Mouse (Mus musculus) liver, postnatal 0 days (tissue): Measurements from ENCODE around the gene Banp. TPM values are rescaled to one million over a fixed set of nuclear protein-coding genes. Genes with fewer than 3 reads are reported as not detected.

Source experiments
- ATAC-seq: fragments of 200-750 bp; cut with Nextera tagmentation; 2 replicates; pipeline ENCODE4 v1.8.0; 2017; ENCODE audit warnings: mild to moderate bottlenecking, moderate library complexity
- DNase-seq: peaks from one replicate; pipeline ENCODE4 v3.0.0-alpha.2; 2016
- H3K27ac ChIP-seq: fragments of 300-500 bp; sonication (generic); 2 replicates; pipeline ENCODE4 v1.5.1; 2014; ENCODE audit warnings: antibody characterized with exemption, moderate library complexity, mild to moderate bottlenecking, low read depth
- H3K27me3 ChIP-seq: fragments of 300-500 bp; sonication (generic); 2 replicates; pipeline ENCODE4 v1.6.1; 2014; ENCODE audit warnings: low read length, control low read depth, mixed read lengths; ENCODE audit not compliant: insufficient read depth
- H3K36me3 ChIP-seq: fragments of 300-500 bp; sonication (generic); replicated peaks from 2 replicates; pipeline ENCODE4 v1.6.1; 2014; ENCODE audit warnings: mild to moderate bottlenecking, control low read depth, low read length, moderate library complexity, mixed read lengths; ENCODE audit not compliant: insufficient read depth
- H3K4me1 ChIP-seq: fragments of 300-500 bp; sonication (generic); 2 replicates; pipeline ENCODE4 v1.6.1; 2014; ENCODE audit warnings: antibody characterized with exemption, mild to moderate bottlenecking, control low read depth; ENCODE audit not compliant: insufficient read depth
- H3K4me2 ChIP-seq: fragments of 300-500 bp; sonication (generic); 2 replicates; pipeline ENCODE4 v1.6.1; 2014; ENCODE audit warnings: low read depth, mild to moderate bottlenecking, low read length, moderate library complexity, mixed read lengths
- H3K4me3 ChIP-seq: fragments of 300-500 bp; sonication (generic); 2 replicates; pipeline ENCODE4 v1.5.1; 2014; ENCODE audit warnings: low read depth, low read length
- H3K9ac ChIP-seq: fragments of 300-500 bp; sonication (generic); replicated peaks from 2 replicates; pipeline ENCODE4 v1.6.1; 2014; ENCODE audit warnings: mild to moderate bottlenecking, moderate library complexity
- H3K9me3 ChIP-seq: fragments of 300-500 bp; sonication (generic); 2 replicates; pipeline ENCODE4 v1.6.1; 2016; ENCODE audit warnings: mild to moderate bottlenecking, control low read depth, low read length, mixed read lengths
- CTCF ChIP-seq: sonication (generic); IDR thresholded peaks from 2 replicates; pipeline ENCODE4 v1.5.1; 2016; ENCODE audit warnings: antibody characterized with exemption, low read depth
- EP300 ChIP-seq: IDR thresholded peaks from 2 replicates; pipeline ENCODE4 v1.6.1; 2016; ENCODE audit warnings: antibody characterized with exemption, low read depth, mild to moderate bottlenecking
- whole genome bisulfite sequencing: fragments of 180-500 bp; shearing (Covaris S2); extraction: QIAGEN DNeasy Blood & Tissue Kit; methylation state at CpG from one replicate; pipeline ENCODE4 v1.1.7; 2014; ENCODE audit not compliant: insufficient replicate concordance; 5-methylcytosine and 5-hydroxymethylcytosine counted together
- polyA plus RNA-seq: library from polyadenylated mRNA; unstranded; fragments of >200 nt; fragmentation: Nextera tagmentation; extraction: Ambion mirVana; gene quantifications from 2 replicates; pipeline ENCODE4 v1.2.1, GENCODE M21; 2015

Banp gene
- polyA plus RNA-seq, 1 experiment from 2014 or later: 7.6 TPM

GRCm38 (mm10) chr8:121938732-121939131, 10.8 kb upstream of the Banp start:
- Histone ChIP-seq H3K4me3 (no peak overlapping the region), H3K27me3 (no peaks in the 10 kb centered on the region), H3K9ac (no peak overlapping the region), H3K4me1 (no peaks in the 10 kb centered on the region), H3K36me3 (no peaks in the 10 kb centered on the region; the same call in 1 of the 2 replicates), H3K9me3 (no peaks in the 10 kb centered on the region), H3K4me2 (no peak overlapping the region), H3K27ac (no peak overlapping the region)
- 75% methylated on average over 7 of the region's 7 CpGs for WGBS
- TF ChIP-seq CTCF (no peak), EP300 (no peak)
- DNase-seq (no peak), ATAC-seq (no peak)

- peaks cover 15% of the 10 kb centered on the region for H3K4me1 ChIP-seq
- DNase-seq (no peak), ATAC-seq (peak; percentile 46)
- peak overlapping the region; percentile 75 for H3K27ac ChIP-seq
- peak overlapping the region; percentile 63; the same call in 1 of the 2 replicates for H3K4me2 ChIP-seq
- no peaks in the 10 kb centered on the region for H3K36me3 ChIP-seq
- TF ChIP-seq EP300 (peak; percentile 36; the same call in 1 of the 2 replicates), CTCF (no peak)
- no peaks in the 10 kb centered on the region for H3K27me3 ChIP-seq
- 17% methylated on average over 2 of the region's 2 CpGs for WGBS
- H3K9me3 ChIP-seq: no peaks in the 10 kb centered on the region
- H3K9ac ChIP-seq: no peak overlapping the region
- H3K4me3 ChIP-seq: no peak overlapping the region
Observed at GRCm38 (mm10) chr8:121943057-121943540, 6.5 kb upstream of the Banp start.

GRCm38 (mm10) chr8:121943716-121944115, 5.8 kb upstream of the Banp start:
- no peaks in the 10 kb centered on the region for H3K27me3 ChIP-seq
- H3K4me1 ChIP-seq: peaks cover 21% of the 10 kb centered on the region
- peak overlapping the region; percentile 26 for H3K4me3 ChIP-seq
- WGBS: 66% methylated on average over 8 of the region's 8 CpGs
- DNase-seq (no peak), ATAC-seq (no peak)
- H3K9ac ChIP-seq: peak overlapping the region; percentile 51
- H3K27ac ChIP-seq: peak overlapping the region; percentile 75
- no peaks in the 10 kb centered on the region for H3K36me3 ChIP-seq
- no peak for TF ChIP-seq CTCF
- no peak for TF ChIP-seq EP300
- peak overlapping the region; percentile 63 for H3K4me2 ChIP-seq
- no peaks in the 10 kb centered on the region for H3K9me3 ChIP-seq

- H3K9ac ChIP-seq: peak within 1 kb of the TSS; percentile 51
- H3K36me3 ChIP-seq: no peaks in the 10 kb centered on the region
- H3K27me3 ChIP-seq: no peaks in the 10 kb centered on the region
- peak within 1 kb of the TSS; percentile 63 for H3K4me2 ChIP-seq
- H3K4me3 ChIP-seq: peak within 1 kb of the TSS; percentile 26
- H3K27ac ChIP-seq: peak within 1 kb of the TSS; percentile 75
- H3K9me3 ChIP-seq: no peaks in the 10 kb centered on the region
- peaks cover 30% of the 10 kb centered on the region for H3K4me1 ChIP-seq
- DNase-seq: peak; percentile 44
- TF ChIP-seq CTCF (no peak), EP300 (no peak)
- ATAC-seq: peak; percentile 41
Observed at GRCm38 (mm10) chr8:121944831-121945230, 4.7 kb upstream of the Banp start, which contains the start of gene Car5a. TSS of gene Car5a (minus strand) at chr8:121944904.

- DNase-seq: no peak
- no peak overlapping the region for H3K9ac ChIP-seq
- H3K27ac ChIP-seq: no peak overlapping the region
- ATAC-seq: no peak
- no peaks in the 10 kb centered on the region for H3K27me3 ChIP-seq
- H3K4me2 ChIP-seq: no peak overlapping the region
- H3K36me3 ChIP-seq: no peaks in the 10 kb centered on the region
- TF ChIP-seq EP300 (no peak), CTCF (no peak)
- WGBS: 84% methylated on average over 7 of the region's 7 CpGs
- no peaks in the 10 kb centered on the region for H3K9me3 ChIP-seq
- H3K4me3 ChIP-seq: no peak overlapping the region
- peaks cover 30% of the 10 kb centered on the region for H3K4me1 ChIP-seq
Observed at GRCm38 (mm10) chr8:121946351-121946750, 3.2 kb upstream of the Banp start.

GRCm38 (mm10) chr8:121947047-121947752, 2.4 kb upstream of the Banp start:
- Histone ChIP-seq H3K4me3 (peak overlapping the region; percentile 57), H3K27me3 (no peaks in the 10 kb centered on the region), H3K27ac (peak overlapping the region; percentile 88), H3K9ac (peak overlapping the region; percentile 73), H3K9me3 (no peaks in the 10 kb centered on the region), H3K36me3 (no peaks in the 10 kb centered on the region), H3K4me1 (peaks cover 35% of the 10 kb centered on the region), H3K4me2 (peak overlapping the region; percentile 83)
- TF ChIP-seq EP300 (no peak), CTCF (no peak)
- WGBS: 34% methylated on average over 18 of the region's 19 CpGs
- no peak for ATAC-seq
- DNase-seq: no peak
